24 mouse cellular contexts compared by ENCODE assay signal in genomic region chr16:21906902-21907301, GRCm38 (mm10). TPM values are rescaled to one million over a fixed set of nuclear protein-coding genes. Genes with fewer than 3 reads are reported as not detected.
DNase-seq lines count a peak whose midpoint lies in the region; ATAC-seq lines count a peak whose summit lies in the region.
"Had no signal": no experiment of that assay in that cellular context is flagged by ENCODE, and none has a peak within 500 bp of the region (broad histone marks: within the 10 kb centered on the region; RNA-seq: fewer than 3 reads in every experiment).

No protein-coding gene starts in this region.

- 0 out of 2 replicates have a peak, but pooled peaks have one; percentile 21 for ATAC-seq in hindbrain, embryonic 13.5 days (ENCODE audit: low FRiP score)
- ATAC-seq in hindbrain, embryonic 12.5 days (ENCODE audit: low FRiP score): no peak
- ATAC-seq in megakaryocyte, adult 5-6 weeks (ENCODE audit: poor library complexity, severe bottlenecking): no peak
- ATAC-seq: activated CD4-positive, CD25-positive, alpha-beta regulatory T cell, adult 4 months; CD4-positive, CD25-positive, alpha-beta regulatory T cell, adult 4 months; forebrain, embryonic 13.5 days; forebrain, embryonic 15.5 days; Patski had no signal

- peak; percentile 59 for DNase-seq in heart, adult 11 months
- no peak for DNase-seq in heart, adult 9 months (ENCODE audit: low spot score in 2 of 2)
- DNase-seq: adrenal gland, adult 8-10 months; adrenal gland, postnatal 14 days; adrenal gland, postnatal 36 days; B cell, adult 2 months; cerebellum, adult 11-12 months; cerebellum, adult 2 months; cerebellum, adult 9-10 months; cerebellum, postnatal 10 days; cerebellum, postnatal 25 days had no signal

- no peak overlapping the region for H3K27ac ChIP-seq in hindbrain, embryonic 13.5 days
- H3K27ac ChIP-seq in hindbrain, embryonic 12.5 days: no peak overlapping the region
- H3K27ac ChIP-seq: embryonic facial prominence, embryonic 10.5 days; embryonic facial prominence, embryonic 12.5 days; forebrain, embryonic 13.5 days; forebrain, embryonic 15.5 days had no signal

- no peaks in the 10 kb centered on the region for H3K4me1 ChIP-seq in hindbrain, embryonic 13.5 days (replicated peaks)
- H3K4me1 ChIP-seq in hindbrain, embryonic 12.5 days: no peaks in the 10 kb centered on the region
- peaks cover 5% of the 10 kb centered on the region; the same call in 1 of the 2 replicates for H3K4me1 ChIP-seq in megakaryocyte, embryonic 14.5 days
- H3K4me1 ChIP-seq: embryonic facial prominence, embryonic 12.5 days; forebrain, embryonic 13.5 days; forebrain, embryonic 15.5 days had no signal

- H3K4me2 ChIP-seq in hindbrain, embryonic 13.5 days: no peak overlapping the region
- no peak overlapping the region for H3K4me2 ChIP-seq in hindbrain, embryonic 12.5 days (replicated peaks)
- H3K4me2 ChIP-seq: embryonic facial prominence, embryonic 12.5 days; forebrain, embryonic 13.5 days; forebrain, embryonic 15.5 days had no signal

- WGBS in hindbrain, embryonic 13.5 days: 92% methylated on average over 6 of the region's 6 CpGs
- 95% methylated on average over 6 of the region's 6 CpGs for WGBS in hindbrain, embryonic 12.5 days

- no peaks in the 10 kb centered on the region for H3K27me3 ChIP-seq in hindbrain, embryonic 13.5 days
- H3K27me3 ChIP-seq in hindbrain, embryonic 12.5 days: no peaks in the 10 kb centered on the region
- H3K27me3 ChIP-seq in megakaryocyte, embryonic 14.5 days (replicated peaks): peaks cover 6% of the 10 kb centered on the region
- H3K27me3 ChIP-seq: CH12.LX; embryonic facial prominence, embryonic 12.5 days; forebrain, embryonic 13.5 days; forebrain, embryonic 15.5 days; Patski had no signal

- no peak overlapping the region for H3K4me3 ChIP-seq in hindbrain, embryonic 13.5 days
- H3K4me3 ChIP-seq in hindbrain, embryonic 12.5 days: no peak overlapping the region
- peak overlapping the region; percentile 0 for H3K4me3 ChIP-seq in megakaryocyte, embryonic 14.5 days (replicated peaks)
- H3K4me3 ChIP-seq: embryonic facial prominence, embryonic 10.5 days; embryonic facial prominence, embryonic 12.5 days; forebrain, embryonic 13.5 days; forebrain, embryonic 15.5 days had no signal

- no peaks in the 10 kb centered on the region for H3K9me3 ChIP-seq in hindbrain, embryonic 13.5 days
- no peaks in the 10 kb centered on the region for H3K9me3 ChIP-seq in hindbrain, embryonic 12.5 days (replicated peaks)
- H3K9me3 ChIP-seq in megakaryocyte, embryonic 14.5 days: no peaks in the 10 kb centered on the region
- H3K9me3 ChIP-seq: embryonic facial prominence, embryonic 10.5 days; embryonic facial prominence, embryonic 12.5 days; forebrain, embryonic 13.5 days; forebrain, embryonic 15.5 days; G1E had no signal

- no peak overlapping the region for H3K9ac ChIP-seq in hindbrain, embryonic 13.5 days
- H3K9ac ChIP-seq in hindbrain, embryonic 12.5 days: no peak overlapping the region
- H3K9ac ChIP-seq: embryonic facial prominence, embryonic 12.5 days; forebrain, embryonic 13.5 days; forebrain, embryonic 15.5 days had no signal

- H3K36me3 ChIP-seq in hindbrain, embryonic 13.5 days: peaks cover 76% of the 10 kb centered on the region
- peaks cover 48% of the 10 kb centered on the region for H3K36me3 ChIP-seq in hindbrain, embryonic 12.5 days
- no peaks in the 10 kb centered on the region for H3K36me3 ChIP-seq in megakaryocyte, embryonic 14.5 days (replicated peaks; ENCODE audit: low read length)
- H3K36me3 ChIP-seq: G1E had no signal

RNA-seq across cellular contexts. Expression of gene Tmem41a, which starts 40.5 kb away (rescaled TPM):
- 39.8 and 40.2 TPM in 2 replicates for polyA plus RNA-seq in hindbrain, embryonic 13.5 days (2015; fragmentation: Nextera tagmentation; extraction: Ambion mirVana)
- polyA plus RNA-seq in hindbrain, embryonic 12.5 days (2016; fragmentation: Nextera tagmentation; extraction: Ambion mirVana): 34.5 and 36.7 TPM in 2 replicates
- 1.3 and 5.7 TPM in 2 replicates for polyA plus RNA-seq in megakaryocyte, embryonic 14.5 days (2012; ENCODE audit: insufficient read depth, low replicate concordance)
- 7.9 and 8.0 TPM in 2 replicates for total RNA-seq in megakaryocyte, adult 5-6 weeks (2015)
- total RNA-seq in megakaryocyte, adult 5-6 weeks (2017): 3.0 and 4.1 TPM in 2 replicates
